Mouse (Mus musculus): ENCODE results near the gene Psapl1. TPM values are rescaled to one million over a fixed set of nuclear protein-coding genes. Genes with fewer than 3 reads are reported as not detected.
A peak's percentile ranks its signal among the peaks of the same experiment; 100 is the strongest.

Psapl1 gene
- 0.08 and 0.15 TPM in 2 replicates for polyA plus RNA-seq (2014; fragmentation: Nextera tagmentation; extraction: Ambion mirVana)

DNA sequence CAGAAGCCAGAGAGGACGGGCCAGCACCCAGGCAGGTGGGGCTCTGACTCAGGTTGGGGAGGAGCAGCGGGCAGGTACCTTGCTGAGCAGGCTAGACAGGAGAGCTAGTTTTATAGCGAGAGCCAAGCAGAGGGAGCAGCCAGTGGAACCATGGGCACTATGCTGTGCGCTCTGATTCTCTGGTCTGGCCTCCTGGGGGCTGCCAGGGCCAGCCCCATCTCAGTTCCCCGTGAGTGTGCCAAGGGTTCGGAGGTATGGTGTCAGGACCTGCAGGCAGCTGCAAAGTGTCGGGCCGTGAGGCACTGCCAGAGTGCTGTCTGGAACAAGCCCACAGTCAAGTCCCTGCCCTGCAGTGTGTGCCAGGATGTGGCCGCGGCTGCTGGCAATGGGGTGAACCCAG, at the start of gene Psapl1:
Psapl1 (plus strand) TSS at position 106 of the 400 bp plus-strand sequence.
- 93% methylated on average over 10 of the region's 10 CpGs for WGBS

DNA sequence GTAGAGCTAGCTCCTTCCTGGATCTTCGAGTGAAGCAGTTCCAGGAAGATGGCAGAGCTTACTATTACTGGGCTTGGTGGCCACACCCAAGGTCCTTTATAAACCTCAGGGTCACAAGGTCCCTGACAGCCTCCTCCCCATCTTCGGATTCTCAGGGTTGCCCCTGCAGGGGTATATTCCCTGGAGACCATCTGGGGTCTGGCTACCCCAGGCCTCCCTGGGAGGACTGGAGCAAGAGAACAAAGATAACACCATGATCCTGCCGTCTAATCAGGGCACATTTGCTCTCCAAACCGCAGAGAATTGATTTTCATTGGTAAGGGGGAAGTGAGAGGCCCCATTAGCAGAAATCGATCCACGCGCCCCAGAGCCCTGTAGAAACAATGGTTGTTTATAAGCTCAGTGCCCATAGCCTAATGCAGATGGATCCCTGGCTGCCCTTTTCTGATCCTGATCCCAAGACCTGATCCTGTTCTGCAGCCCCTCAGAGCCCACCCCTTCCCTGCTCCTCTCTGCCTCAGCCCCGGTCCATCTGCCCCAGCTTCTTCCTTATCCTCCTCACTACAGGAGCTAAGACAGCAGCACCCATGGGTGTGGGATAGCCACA, 48.8 kb upstream of the Psapl1 start:
- Histone ChIP-seq H3K9me3 (replicated peaks; ENCODE audit: control insufficient read depth, low read length) (no peaks in the 10 kb centered on the region), H3K4me3 (ENCODE audit: low read depth, low read length) (no peak overlapping the region), H3K4me1 (ENCODE audit: control insufficient read depth, insufficient read depth, low read length) (no peaks in the 10 kb centered on the region; the same call in 1 of the 2 replicates), H3K9ac (replicated peaks; ENCODE audit: low read length) (no peak overlapping the region), H3K4me2 (ENCODE audit: low read depth, low read length) (no peak overlapping the region), H3K36me3 (replicated peaks; ENCODE audit: control insufficient read depth, insufficient read depth, low read depth, low read length) (no peaks in the 10 kb centered on the region), H3K27ac (replicated peaks; ENCODE audit: low read depth, low read length) (no peak overlapping the region), H3K27me3 (ENCODE audit: control insufficient read depth, insufficient read depth, low read length) (no peaks in the 10 kb centered on the region)
- no peak for ATAC-seq (replicated peaks; ENCODE audit: insufficient number of reproducible peaks, low FRiP score, low TSS enrichment, low read depth)
- no peak for DNase-seq (ENCODE audit: low spot score)
- WGBS: 37% methylated on average over 8 of the region's 8 CpGs

More for the DNA sequence above, at the start of gene Psapl1:
- Histone ChIP-seq H3K4me2 (ENCODE audit: low read depth, low read length) (no peak within 1 kb of the TSS), H3K27ac (replicated peaks; ENCODE audit: low read depth, low read length) (no peak within 1 kb of the TSS), H3K4me1 (ENCODE audit: control insufficient read depth, insufficient read depth, low read length) (no peaks in the 10 kb centered on the region), H3K9ac (replicated peaks; ENCODE audit: low read length) (no peak within 1 kb of the TSS), H3K4me3 (ENCODE audit: low read depth, low read length) (no peak within 1 kb of the TSS), H3K27me3 (ENCODE audit: control insufficient read depth, insufficient read depth, low read length) (no peaks in the 10 kb centered on the region), H3K9me3 (replicated peaks; ENCODE audit: control insufficient read depth, low read length) (no peaks in the 10 kb centered on the region), H3K36me3 (replicated peaks; ENCODE audit: control insufficient read depth, insufficient read depth, low read depth, low read length) (no peaks in the 10 kb centered on the region)
- DNase-seq (ENCODE audit: low spot score): no peak
- ATAC-seq (replicated peaks; ENCODE audit: insufficient number of reproducible peaks, low FRiP score, low TSS enrichment, low read depth): no peak

DNA sequence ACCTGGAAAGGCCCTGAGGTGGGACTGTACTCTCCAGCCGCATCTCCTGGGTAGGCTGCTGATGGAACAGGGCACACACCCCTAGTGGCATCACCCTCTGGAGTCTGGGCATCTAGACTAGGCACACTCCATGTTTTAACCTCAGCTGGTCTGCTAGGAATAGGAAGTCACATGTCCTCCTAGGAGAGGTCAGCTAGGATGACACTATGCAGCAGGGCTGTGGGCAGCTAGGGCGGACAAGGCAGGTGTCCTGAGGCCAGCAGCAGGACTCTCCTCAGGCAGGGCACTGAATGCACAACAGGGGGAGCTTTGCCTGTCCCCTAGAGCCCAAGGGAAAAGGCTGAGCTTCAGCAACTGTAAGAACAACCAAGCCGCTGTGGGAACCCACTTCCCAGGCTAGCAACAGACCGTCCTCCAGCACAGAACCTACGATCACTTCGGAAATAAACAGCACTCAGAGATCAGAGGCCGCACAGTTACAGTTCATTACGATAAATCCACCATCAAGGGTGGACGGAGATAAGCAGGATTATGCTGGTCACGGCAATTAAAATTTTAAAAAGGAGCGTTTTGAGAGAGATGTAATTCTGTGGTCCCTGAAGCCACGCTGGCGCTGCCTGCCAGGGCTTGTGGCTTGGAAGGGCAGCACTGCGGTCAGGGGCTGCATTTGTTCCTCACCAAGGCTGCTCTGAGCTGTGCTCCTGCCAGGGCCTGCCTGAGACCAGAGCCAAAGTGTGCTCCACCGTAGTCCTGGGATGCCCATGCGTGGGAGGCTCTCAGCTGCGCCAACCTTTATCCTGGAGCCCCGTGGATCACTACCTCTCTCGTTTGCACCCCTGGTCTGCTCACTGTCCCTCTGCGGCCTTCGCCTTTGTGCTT, 38.2 kb upstream of the Psapl1 start:
- no peak overlapping the region for H3K4me3 ChIP-seq (ENCODE audit: low read depth, low read length)
- ATAC-seq (replicated peaks; ENCODE audit: insufficient number of reproducible peaks, low FRiP score, low TSS enrichment, low read depth) (0 out of 2 replicates have a peak, but pooled peaks have one; percentile 7), DNase-seq (ENCODE audit: low spot score) (no peak)
- no peak overlapping the region for H3K27ac ChIP-seq (replicated peaks; ENCODE audit: low read depth, low read length)
- no peaks in the 10 kb centered on the region for H3K9me3 ChIP-seq (replicated peaks; ENCODE audit: control insufficient read depth, low read length)
- 82% methylated on average over 21 of the region's 21 CpGs for WGBS
- no peaks in the 10 kb centered on the region for H3K4me1 ChIP-seq (ENCODE audit: control insufficient read depth, insufficient read depth, low read length)
- no peak overlapping the region for H3K4me2 ChIP-seq (ENCODE audit: low read depth, low read length)
- no peak overlapping the region for H3K9ac ChIP-seq (replicated peaks; ENCODE audit: low read length)
- H3K36me3 ChIP-seq (replicated peaks; ENCODE audit: control insufficient read depth, insufficient read depth, low read depth, low read length): no peaks in the 10 kb centered on the region
- H3K27me3 ChIP-seq (ENCODE audit: control insufficient read depth, insufficient read depth, low read length): no peaks in the 10 kb centered on the region

DNA sequence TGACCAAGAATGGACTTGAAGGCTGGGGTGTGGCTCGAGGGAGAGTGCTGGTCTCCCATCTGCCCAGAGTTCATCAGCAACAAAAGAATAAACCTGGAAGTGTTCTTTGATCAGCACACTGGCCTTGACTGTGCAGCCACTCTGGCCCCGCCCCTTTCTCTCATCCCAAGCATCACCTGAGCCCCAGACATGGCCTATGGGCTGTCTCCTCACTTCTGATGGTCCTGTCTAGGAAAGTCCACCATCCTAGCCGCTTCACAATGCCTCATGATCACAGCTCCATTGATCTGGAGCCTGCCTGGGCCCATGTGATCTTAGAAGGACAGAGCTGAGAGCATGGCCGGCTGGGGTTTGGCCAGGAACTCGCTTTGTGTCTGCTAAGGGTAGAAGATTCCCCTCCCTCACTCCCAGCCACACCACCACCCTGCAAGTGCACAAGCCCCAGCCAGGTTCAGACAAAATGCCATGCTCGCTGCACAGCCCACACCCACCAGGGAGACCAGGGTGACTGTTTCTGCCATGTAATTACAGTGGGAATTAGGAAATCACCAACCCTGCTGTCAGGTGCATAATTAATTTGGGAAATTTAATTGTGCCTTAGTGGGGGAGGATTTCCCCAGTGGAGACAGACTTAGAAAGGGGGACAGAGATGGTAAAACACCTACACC, 37.3 kb upstream of the Psapl1 start:
- WGBS: 70% methylated on average over 6 of the region's 6 CpGs
- Histone ChIP-seq H3K27me3 (ENCODE audit: control insufficient read depth, insufficient read depth, low read length) (no peaks in the 10 kb centered on the region), H3K9ac (replicated peaks; ENCODE audit: low read length) (no peak overlapping the region), H3K4me1 (ENCODE audit: control insufficient read depth, insufficient read depth, low read length) (no peaks in the 10 kb centered on the region), H3K9me3 (replicated peaks; ENCODE audit: control insufficient read depth, low read length) (no peaks in the 10 kb centered on the region), H3K36me3 (replicated peaks; ENCODE audit: control insufficient read depth, insufficient read depth, low read depth, low read length) (no peaks in the 10 kb centered on the region), H3K4me3 (ENCODE audit: low read depth, low read length) (no peak overlapping the region), H3K4me2 (ENCODE audit: low read depth, low read length) (no peak overlapping the region), H3K27ac (replicated peaks; ENCODE audit: low read depth, low read length) (no peak overlapping the region)
- no peak for DNase-seq (ENCODE audit: low spot score)
- ATAC-seq (replicated peaks; ENCODE audit: insufficient number of reproducible peaks, low FRiP score, low TSS enrichment, low read depth): 0 out of 2 replicates have a peak, but pooled peaks have one; percentile 27

DNA sequence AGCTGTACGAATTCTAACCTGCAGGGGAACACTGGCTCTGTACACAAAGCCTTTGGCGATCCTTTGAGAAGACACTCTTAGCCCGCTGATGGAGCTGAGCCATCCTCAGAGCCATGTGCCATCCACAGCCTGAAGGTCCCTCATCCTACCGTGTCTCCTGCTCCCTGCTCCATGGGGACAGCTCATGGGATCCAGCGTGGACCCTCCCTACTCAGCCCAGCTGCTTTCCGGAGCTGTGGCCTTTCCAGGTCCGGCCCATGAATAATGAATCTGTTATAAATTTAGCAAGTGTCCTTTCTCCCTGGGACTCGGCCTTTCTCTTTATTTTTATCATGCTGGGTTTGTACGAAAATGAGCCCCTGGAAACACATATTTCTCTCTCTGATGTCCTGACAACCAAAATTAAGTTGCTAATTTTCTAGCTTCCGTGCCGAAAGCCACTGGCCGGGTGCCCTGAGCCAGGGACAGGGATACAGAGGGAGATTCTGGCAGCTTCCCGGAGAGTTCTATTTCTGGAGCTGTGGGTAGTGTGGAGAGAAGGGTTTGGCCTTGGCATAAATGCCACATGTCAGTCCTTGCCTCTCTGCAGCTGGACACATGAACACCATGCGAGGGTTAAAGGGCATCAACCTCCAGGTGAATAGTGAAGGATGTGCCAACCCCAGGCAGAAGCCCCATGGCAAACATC, 34.7 kb upstream of the Psapl1 start:
- H3K36me3 ChIP-seq (replicated peaks; ENCODE audit: control insufficient read depth, insufficient read depth, low read depth, low read length): no peaks in the 10 kb centered on the region
- no peak overlapping the region for H3K4me3 ChIP-seq (ENCODE audit: low read depth, low read length)
- no peak overlapping the region for H3K9ac ChIP-seq (replicated peaks; ENCODE audit: low read length)
- WGBS: 83% methylated on average over 14 of the region's 14 CpGs
- no peaks in the 10 kb centered on the region for H3K4me1 ChIP-seq (ENCODE audit: control insufficient read depth, insufficient read depth, low read length)
- H3K9me3 ChIP-seq (replicated peaks; ENCODE audit: control insufficient read depth, low read length): no peaks in the 10 kb centered on the region
- H3K27me3 ChIP-seq (ENCODE audit: control insufficient read depth, insufficient read depth, low read length): no peaks in the 10 kb centered on the region
- H3K27ac ChIP-seq (replicated peaks; ENCODE audit: low read depth, low read length): no peak overlapping the region
- DNase-seq (ENCODE audit: low spot score) (no peak), ATAC-seq (replicated peaks; ENCODE audit: insufficient number of reproducible peaks, low FRiP score, low TSS enrichment, low read depth) (no peak)
- no peak overlapping the region for H3K4me2 ChIP-seq (ENCODE audit: low read depth, low read length)

DNA sequence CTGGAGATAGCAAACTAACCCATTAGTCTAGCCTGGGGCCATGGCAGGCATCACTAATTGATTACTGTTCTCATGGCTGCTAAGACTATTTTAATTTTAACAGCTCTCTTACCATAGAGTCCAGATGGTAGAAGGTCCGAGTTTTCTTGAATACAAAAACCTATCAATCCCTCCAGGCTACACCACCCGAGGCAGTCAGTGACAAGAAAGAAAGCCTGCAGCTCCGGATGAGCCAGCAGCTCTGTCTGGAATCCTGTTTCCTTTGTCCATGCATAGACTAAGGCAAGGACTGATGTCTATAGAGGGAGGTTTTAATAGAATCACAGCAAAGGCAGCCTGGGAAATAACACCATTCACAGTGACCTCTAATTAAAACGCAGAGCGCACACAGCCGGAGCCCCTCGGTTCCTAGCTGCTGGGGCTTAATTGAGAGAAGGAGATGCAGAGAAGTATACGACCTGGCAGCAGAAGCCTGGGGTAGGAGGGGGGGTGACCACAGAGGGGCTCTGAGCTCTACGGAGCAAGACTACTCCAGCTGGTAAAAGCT, 29.2 kb upstream of the Psapl1 start:
- Histone ChIP-seq H3K9ac (replicated peaks; ENCODE audit: low read length) (no peak overlapping the region), H3K36me3 (replicated peaks; ENCODE audit: control insufficient read depth, insufficient read depth, low read depth, low read length) (no peaks in the 10 kb centered on the region), H3K4me3 (ENCODE audit: low read depth, low read length) (no peak overlapping the region), H3K27me3 (ENCODE audit: control insufficient read depth, insufficient read depth, low read length) (no peaks in the 10 kb centered on the region), H3K27ac (replicated peaks; ENCODE audit: low read depth, low read length) (no peak overlapping the region), H3K4me1 (ENCODE audit: control insufficient read depth, insufficient read depth, low read length) (no peaks in the 10 kb centered on the region), H3K9me3 (replicated peaks; ENCODE audit: control insufficient read depth, low read length) (no peaks in the 10 kb centered on the region), H3K4me2 (ENCODE audit: low read depth, low read length) (no peak overlapping the region)
- peak; percentile 74 for ATAC-seq (replicated peaks; ENCODE audit: insufficient number of reproducible peaks, low FRiP score, low TSS enrichment, low read depth)
- no peak for DNase-seq (ENCODE audit: low spot score)
- WGBS: 21% methylated on average over 9 of the region's 9 CpGs

DNA sequence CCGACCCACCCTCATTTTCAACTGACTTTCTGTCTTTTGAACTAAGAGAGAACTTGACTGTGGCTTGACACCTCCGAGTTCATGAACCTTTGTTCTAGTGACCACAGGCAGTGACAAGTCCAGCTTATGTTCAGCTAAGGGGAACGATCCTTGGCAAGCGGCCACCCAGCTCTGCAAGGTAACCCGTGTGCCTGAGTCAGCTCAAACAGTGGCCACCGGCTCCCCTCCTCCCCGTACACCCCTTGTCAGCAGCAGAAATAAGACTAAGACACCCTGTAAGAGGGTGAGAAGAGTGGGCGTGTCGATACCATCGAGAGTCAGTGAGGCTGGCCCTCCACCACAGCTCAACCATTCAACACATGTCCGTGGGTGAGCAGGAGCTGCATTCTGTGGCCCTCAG, 27.4 kb upstream of the Psapl1 start:
- ATAC-seq (replicated peaks; ENCODE audit: insufficient number of reproducible peaks, low FRiP score, low TSS enrichment, low read depth): no peak

More for the DNA sequence above, 27.4 kb upstream of the Psapl1 start:
- Histone ChIP-seq H3K27me3 (ENCODE audit: control insufficient read depth, insufficient read depth, low read length) (no peaks in the 10 kb centered on the region), H3K27ac (replicated peaks; ENCODE audit: low read depth, low read length) (no peak overlapping the region), H3K4me1 (ENCODE audit: control insufficient read depth, insufficient read depth, low read length) (no peaks in the 10 kb centered on the region), H3K4me3 (ENCODE audit: low read depth, low read length) (no peak overlapping the region), H3K36me3 (replicated peaks; ENCODE audit: control insufficient read depth, insufficient read depth, low read depth, low read length) (no peaks in the 10 kb centered on the region), H3K4me2 (ENCODE audit: low read depth, low read length) (no peak overlapping the region), H3K9me3 (replicated peaks; ENCODE audit: control insufficient read depth, low read length) (no peaks in the 10 kb centered on the region), H3K9ac (replicated peaks; ENCODE audit: low read length) (no peak overlapping the region)
- DNase-seq (ENCODE audit: low spot score): no peak
- 95% methylated on average over 11 of the region's 11 CpGs for WGBS
